Mouse (Mus musculus) mouse trophoblast stem cell (cell line): ENCODE measurements around the gene Nup214.

Experiments
- in situ Hi-C, 2 experiments: fragments of 300-500 bp; cut with MseI, MboI; formaldehyde crosslinking; loops; 2 replicates in 1 of 2; 3 replicates in 1 of 2; pipeline ENCODE4 v1.15.1; 2025

Nup214 gene

DNA sequence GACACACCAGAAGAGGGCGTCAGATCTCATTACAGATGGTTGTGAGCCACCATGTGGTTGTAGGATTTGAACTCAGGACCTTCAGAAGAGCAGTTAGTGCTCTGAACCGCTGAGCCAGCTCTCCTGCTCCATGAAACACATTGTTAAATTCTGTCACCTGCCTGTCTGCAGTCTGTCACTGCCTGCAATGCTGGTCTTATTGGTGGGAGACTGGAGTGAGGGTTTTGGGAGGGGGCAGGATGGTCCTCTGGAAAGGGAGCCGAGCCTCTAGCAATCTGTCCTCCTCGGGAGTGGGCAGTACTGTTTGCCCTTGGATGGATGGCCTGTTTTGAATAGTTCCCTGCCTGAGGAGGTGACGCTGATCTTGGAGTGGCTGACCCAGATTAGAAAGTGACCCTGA is 69.6 kb downstream of the Nup214 start:
- in situ Hi-C loops: no loop called here

DNA sequence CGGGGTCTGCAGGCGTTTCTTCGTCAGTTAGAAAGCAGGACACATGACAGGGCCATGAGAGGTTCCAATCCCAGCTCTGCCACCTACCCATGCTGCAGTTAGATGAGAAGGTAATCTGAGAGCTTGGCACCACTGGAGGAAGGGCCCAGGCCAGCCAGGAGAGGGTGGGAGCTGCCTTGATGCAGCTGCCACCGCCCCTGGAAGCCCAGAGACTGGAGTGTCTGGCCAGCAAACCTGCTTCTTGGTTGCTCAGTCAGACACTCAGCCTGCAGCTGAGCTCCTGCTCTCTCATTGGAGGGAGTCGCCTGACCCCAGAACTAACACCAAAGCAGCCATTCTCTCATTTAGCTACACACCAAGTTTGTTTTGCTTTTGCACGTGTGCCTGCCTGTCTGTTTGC is 71.1 kb downstream of the Nup214 start:
- in situ Hi-C loops: no loop called here

DNA sequence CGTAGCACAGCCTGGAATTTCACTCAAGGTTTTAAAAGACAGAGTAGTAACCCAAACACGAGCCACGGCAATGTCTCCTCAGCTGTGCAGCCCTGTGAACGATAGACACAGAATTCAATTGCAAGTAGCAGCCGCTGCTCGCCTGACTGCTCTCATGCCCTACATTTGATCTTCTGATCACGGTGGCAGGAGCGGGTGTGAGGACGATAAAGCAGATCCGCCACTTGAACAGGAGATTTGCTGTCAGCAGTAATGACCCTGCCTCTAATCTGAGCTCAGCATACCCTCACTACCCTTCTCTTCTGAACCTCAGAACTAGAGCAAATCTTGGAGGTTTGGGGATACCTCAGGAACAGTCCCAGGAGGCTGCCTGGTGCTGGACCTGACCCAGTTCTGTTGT is 71.8 kb downstream of the Nup214 start:
- in situ Hi-C loops: no loop called here

DNA sequence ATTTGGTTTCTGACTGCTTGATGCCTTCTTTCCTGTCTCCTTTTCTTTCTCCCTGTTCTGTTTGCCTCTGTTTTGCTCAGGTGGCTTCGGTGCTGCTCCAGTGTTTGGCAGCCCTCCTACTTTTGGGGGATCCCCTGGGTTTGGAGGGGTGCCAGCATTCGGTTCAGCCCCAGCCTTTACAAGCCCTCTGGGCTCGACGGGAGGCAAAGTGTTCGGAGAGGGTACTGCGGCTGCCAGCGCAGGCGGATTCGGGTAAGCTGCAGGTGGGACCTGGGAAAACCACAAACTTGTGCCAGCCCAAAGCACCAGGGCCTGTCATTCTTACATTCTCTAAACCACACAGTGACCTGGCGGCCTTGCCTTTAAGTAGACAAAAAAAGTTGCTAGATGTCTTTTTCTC is 73.1 kb downstream of the Nup214 start:
- in situ Hi-C loops: no loop called here

DNA sequence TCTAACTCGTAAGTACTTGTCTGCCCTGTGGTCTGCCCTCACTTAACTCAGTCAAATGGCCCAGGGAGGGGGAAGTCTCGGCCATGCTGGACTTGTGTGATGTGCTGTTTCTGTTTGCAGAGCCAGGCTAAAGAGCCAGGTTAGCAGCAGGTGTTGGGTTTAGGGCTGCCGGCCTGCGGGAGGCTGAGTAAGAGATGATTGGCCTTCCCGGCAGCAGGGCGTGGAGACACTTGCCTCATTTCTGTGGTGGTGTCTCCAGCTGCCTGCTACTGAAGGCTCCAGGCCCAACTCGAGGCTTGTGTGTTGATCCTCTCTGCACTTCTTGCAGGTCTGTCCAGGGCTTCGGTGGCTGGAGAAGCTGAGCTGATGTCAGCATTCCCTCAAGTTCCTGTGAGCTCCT is 77.6 kb downstream of the Nup214 start:
- in situ Hi-C loops: no loop called here

DNA sequence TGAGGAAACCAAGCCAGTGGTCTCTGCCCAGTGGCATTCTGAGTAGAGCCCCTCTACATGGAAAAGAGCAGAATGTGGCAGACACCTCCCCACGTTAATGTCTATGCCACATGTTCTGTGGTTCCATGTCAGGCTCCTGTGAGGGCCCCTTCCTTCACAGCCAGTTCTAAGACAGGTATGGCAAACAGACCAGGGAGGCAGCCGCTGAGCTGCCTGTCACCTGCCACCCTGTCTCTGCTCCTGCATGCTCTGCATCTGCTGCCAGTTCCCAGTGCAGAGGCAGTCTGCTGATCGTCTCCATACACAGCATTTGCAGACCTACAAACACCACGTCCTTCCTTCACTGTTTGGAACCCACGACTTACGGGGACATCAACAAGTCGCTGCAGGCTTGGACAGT is 78.2 kb downstream of the Nup214 start:
- in situ Hi-C loops: no loop called here

DNA sequence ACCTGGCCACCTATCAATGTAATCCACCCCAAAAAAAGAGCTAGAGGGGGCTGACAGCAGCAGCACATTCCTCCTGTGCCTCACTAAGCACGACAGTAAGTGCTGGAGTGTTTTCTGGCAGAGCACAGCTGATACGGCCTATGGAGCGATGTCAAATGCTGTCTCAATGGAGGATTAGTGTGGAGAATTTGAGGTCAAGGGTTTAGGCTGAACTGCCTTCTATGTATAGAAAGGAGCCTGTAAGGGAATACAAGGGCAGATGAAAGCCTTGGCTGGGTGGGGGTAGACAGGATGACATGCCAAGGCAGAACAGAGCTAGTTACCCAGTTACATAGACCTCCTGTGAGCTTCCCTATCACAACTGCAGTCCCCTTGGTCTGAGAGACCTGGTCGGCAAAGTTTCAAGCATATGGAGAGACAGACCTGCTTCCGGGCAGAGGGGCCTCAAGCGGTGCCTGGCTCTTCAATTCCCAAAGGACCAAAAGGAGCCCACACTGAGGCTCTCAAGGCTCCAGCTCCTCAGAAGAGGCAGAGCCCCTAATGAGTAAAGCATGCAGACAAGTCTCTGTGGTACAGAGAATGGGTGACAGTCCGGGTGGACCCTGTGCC is 81.2 kb downstream of the Nup214 start:
- in situ Hi-C loops: no loop called here

DNA sequence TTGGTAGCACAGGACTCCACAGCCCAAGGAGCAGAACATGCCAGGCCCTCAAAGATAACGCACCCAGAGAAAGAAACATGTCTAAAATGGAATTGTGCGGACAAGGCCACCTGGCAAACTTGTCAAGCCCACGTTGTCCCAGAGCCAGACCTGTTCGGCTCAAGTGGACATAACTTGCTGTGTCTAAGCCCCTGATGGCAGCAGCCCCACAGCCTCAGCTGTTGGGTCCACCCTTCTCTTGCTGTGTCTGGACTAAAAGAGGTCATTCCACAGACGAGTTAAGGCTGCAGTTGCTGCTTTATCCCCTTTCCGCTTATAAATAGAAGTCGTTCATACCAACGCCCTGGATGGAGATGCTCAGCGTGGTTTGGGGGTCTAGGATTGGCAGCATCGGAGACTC is 82.3 kb downstream of the Nup214 start:
- in situ Hi-C loops: no loop called here

DNA sequence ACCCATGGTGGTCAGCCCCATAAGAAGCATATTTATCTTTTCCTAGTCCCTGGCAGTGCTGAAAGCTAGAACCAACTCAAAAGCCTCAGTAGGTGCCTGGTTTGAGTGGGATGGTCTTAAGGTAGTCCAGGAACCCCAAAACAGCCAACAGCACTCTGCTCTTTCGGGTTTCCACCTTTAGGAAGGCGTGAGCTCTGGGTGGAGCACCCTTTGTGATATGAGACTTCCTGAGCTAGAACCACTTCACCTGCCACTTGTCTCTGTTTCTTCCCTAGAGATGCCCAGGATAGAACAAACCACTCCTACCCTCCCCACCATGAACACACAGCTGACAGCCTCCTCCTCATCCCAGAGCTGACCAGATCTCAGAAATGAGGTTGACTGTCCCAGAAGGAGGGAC is 83.1 kb downstream of the Nup214 start:
- in situ Hi-C loops: no loop called here

DNA sequence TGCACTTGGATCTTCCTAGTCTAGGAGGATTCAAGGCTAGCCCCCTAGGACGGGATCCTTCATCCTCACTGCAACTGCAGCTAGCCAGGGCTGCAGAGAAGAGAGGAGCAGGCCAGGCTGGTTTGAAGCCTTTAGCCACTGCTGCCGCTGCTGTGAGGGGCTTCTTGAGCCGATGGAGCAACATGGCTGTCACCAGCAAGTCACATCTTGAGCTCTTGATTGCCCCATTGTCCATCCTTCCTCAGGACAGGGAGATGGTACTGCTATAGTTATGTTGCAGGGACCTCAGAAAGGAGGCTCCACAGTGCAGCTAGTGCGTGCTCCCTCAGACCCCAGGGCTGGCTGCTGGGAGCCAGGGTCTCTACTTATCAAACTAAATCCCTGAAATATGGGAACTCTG is 83.6 kb downstream of the Nup214 start:
- in situ Hi-C loops: no loop called here

DNA sequence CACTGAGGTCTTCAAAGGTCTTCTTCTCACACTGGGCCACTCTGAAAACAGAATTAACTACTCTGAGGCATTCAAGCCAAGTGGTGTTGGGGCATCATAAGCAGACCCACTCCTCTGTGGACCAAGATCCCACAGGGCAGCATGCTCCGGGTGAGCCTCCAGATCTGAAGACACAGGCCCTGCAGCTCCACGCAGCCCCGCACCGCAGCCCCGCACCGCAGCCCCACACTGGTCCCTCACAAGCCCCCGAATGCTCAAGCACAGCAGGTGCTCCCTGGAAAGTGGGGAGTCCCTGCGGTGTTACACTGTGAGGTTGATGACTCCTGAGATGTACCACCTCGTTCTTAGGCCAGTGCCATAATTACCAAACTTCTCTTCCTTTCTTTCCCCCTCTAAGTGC is 84.0 kb downstream of the Nup214 start:
- in situ Hi-C loops: no loop called here

DNA sequence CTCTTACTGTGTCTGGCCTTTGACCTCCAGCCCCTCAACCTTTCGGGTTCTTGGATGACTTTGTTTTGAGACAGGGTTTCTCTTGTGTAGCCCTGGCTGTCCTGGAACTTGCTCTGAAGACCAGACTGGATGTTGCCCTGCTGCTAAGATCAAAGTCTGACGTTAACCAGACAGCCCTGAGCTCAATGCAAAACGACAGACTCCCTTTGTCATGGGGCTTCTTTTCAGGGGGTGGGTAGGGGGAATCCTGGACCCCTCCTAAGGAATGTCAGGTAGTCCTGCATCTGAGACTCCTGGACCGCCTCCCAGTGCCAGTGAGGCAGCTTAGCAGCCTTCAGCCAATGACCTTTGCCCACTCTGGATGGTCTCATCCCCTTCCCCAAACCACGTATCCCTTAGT is 84.5 kb downstream of the Nup214 start:
- in situ Hi-C loops: no loop called here

DNA sequence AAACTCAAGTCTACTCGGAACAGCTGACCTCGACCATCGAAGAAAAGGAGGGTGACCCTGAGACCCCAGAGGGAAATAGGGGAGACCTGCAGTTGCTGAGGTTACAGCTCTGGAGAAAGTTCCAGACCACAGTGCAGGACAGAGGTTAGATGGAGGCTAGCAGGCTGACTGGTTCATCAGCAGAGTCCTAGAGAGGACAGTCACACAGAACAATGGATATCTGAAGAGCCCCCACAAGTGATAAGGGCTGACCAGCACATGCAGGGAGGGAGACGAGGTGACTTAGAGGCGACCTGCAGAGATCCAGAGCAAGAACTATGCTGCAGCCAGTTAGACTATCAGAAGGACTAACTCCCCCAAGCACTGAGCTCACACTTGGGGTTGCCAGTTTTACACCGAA is 85.4 kb downstream of the Nup214 start:
- in situ Hi-C loops: no loop called here

DNA sequence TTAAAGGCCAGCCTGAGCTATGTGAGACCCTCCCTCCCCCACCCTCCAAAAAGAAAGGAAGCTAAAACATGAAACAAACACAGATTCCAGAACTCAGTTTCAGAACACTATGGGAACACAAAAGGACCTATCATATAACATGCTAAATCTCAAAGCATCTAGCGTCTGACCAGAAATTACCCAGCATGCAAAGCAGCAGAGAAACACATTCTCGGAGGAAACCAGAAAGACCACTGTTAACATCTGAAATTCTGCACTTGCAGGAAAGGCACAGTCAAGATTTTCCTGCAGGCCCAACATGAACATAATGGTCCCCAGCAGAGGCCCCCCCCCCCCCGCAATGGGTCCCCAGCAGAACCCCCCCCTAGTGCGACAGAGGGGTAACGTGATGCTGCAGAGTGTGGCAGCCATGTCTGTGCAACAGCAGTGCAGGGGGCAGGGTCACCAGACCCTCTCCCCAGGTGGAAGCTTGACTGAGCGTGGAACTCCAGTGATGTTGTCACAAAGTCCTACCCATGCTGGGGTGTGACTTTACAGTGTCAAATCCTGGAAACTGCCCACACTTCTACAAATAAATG is 86.1 kb downstream of the Nup214 start:
- in situ Hi-C loops: no loop called here

DNA sequence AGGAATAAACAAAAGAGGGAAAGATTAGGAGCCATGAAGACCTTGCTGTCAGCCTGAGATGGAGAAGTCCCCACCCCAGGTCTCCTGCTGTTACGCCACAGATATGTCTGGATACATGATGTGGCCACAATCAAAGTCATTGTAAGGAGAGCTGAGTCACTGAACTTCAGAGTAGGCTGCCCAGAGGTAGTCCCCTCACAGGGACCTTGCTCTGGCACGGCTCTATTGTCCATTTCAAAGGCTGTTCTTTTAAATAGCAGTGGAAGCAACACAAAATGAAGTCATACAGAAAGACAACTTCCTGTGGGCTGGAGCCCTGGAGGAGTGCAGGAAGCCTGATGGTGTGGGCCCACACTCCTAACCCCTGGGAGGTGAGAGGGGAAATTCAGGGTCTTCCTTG is 87.0 kb downstream of the Nup214 start:
- in situ Hi-C loops: no loop called here

DNA sequence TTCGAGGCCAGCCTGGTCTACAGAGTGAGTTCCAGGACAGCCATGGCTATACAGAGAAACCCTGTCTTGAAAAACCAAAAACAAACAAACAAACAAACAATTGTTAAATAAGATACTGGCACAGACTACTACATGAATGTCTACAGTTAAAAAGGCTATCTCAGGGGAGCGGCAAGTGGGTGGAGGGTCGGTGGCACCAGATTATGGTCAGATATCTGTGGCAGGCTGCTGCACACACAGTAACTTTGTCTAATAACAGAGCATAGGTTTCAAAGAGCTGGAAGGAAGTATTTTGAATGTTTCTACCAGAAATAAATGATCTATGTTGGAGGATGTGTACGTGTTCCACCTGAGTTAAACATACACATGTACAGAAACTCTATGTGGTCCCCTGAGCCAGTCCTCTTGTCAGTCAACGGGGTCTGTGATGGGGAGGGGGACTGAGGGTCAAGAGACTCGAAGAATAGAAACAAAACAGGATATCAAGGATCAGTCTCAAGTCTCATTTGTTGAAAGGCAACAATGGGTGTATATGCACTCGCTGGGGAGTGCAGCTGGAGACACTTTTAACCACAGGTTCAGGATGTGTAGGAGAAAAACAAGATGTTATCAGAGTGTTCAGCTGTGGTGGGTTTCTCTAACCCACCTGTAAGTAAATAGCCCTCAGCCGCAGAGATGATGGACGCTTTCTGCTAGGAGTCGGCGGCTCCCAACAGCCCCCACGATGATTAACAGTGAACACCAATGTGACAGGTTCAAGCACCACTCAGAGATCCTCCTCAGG is 87.7 kb downstream of the Nup214 start:
- in situ Hi-C loops: no loop called here

DNA sequence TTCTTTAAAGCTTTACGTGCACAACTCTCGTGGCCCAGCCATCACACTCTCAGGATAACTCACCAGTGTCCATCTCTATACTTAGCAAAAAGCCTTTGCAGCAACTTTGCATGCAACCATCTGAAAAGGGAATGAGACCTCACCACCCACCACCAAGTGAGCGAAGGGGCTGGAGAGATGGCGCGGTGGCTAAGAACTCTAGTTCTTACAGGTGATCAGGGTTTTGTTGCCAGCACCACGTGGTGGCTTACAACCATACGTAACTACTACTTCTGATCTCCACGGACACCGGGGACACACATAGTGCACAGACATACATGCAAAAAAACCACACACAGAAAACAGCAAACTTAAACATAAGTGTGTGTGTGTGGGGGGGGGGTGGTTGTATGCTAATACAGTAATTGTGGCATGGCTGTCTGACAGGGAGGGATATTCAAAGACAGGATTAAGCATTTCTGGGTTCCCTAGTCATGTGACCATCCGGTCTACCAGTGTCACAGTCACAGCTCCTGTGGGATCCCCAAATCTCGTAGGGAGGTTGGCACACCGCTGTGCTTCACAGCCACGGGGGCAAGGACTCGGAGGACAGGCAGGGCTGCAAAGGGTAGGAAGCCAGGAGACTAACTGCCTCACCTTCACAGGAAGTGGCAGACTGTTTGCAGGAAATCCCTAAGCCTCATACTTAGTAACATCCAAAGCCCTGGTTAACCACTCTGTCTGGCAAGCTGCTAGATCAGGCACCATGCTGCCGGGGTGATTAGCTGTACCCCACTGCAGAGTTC is 88.6 kb downstream of the Nup214 start:
- in situ Hi-C loops: no loop called here

DNA sequence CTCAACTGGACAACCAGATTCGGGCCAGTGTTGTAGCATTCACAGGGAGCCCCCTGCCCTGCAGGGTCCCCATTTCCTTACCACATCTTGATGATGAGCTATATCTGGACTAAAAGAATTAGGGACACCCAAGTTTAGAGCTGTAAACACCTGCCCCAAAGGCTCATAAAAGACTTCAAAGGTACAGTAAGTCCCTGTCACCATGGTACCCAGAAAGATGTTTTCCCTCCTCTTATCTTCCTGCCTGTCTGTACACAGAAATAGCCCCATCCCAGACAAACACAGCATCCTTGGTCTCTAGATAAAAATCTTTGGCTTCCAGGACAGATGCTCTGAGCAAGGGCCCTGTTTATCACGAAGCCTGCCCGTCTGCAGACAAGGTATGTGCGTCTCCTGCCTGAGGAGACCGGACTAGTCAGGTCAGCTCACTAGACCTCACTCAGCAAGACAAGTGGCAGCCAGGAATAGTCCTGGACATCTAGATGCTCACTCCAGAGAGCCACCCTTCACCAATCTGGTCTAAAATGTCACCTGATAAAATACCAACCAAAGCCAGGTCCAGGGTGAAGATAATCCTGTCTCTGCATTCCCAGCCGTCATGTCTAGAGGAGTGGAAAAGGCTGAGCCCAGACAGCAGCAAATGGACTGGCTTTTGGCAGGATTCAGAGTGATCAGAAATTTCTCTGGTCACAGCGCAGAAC is 89.4 kb downstream of the Nup214 start:
- in situ Hi-C loops: no loop called here

DNA sequence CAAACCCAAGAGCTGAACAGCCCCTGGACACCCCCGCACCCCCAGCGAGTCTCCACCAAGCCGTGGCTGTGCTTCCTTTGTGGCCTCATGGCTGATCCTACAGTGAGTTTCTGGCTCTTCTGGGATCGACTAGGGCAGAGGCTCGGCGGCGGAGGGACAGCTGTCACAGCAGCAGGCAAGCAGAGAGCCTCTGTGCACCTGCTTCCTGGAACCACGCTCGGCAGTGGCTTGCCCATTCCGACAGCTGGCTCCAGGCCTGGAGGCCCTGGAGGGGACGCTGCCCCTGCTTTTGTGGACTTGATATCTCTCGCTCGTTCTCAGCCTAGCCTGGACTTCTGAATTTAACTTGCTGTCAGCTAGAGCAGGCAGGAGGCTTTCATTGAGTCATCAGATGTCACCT is 90.7 kb downstream of the Nup214 start:
- in situ Hi-C loops: no loop called here

DNA sequence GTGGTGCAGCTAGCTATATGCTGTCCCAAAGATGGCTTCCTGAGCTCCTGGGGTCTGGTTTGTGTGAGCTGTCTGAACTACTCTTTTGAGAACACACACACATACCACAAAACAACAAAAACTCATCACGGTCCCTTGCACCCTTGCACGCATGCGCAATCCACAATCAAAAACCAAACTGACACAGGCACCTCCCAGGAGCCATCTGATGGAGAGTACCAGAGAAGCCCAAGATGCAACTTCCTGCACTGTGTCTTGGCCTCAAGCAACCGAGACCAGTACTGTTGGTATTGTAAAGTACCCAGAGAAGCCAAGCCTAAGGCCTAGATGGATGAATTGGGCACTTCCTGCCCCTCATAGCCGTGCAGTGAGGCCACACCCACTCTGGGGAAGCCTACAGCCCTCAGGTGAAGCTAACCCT is 91.1 kb downstream of the Nup214 start:
- in situ Hi-C loops: no loop called here

DNA sequence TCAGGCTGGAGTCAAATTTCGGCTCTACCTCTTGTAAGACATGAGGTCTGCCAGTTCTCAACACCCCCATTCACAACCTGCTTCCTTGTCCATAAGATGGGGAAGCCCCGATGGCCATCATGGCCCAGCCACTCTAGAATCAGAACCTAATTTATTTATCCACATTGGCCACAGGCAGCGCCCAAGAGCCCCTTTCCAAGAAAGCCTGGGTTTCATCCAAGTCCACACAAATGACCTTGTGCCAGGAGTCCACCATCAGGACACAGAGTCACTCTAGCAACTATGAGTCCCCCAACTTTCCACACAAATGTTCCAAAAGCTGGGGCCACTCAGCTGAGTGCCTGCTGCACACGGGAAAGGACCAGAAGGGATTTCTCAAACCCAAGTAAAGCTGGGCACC is 91.8 kb downstream of the Nup214 start:
- in situ Hi-C loops: no loop called here
